Mouse (Mus musculus) brain, adult 2 months (tissue): Measurements from ENCODE around the gene Bbs1.
A peak's percentile ranks its signal among the peaks of the same experiment; 100 is the strongest.
"Not testable (repeated sequence)": the region's sequence is repeated elsewhere in the genome, so short reads cannot be mapped to it uniquely, and the experiment has no call there.

Experiments
- DNase-seq: peaks from one replicate; pipeline ENCODE4 v3.0.0; 2011; ENCODE audit warnings: low read depth, low spot score

Gene Bbs1

GRCm38 (mm10) chr19:4889791-4890190 lies 16.6 kb downstream of the Bbs1 start:
- DNase-seq, result no peak

GRCm38 (mm10) chr19:4883961-4884360 lies 22.5 kb downstream of the Bbs1 start:
- DNase-seq, result no peak

GRCm38 (mm10) chr19:4879324-4879703 lies 27.1 kb downstream of the Bbs1 start:
- no peak for DNase-seq

GRCm38 (mm10) chr19:4878405-4879323 lies 27.8 kb downstream of the Bbs1 start, which contains the start of gene Zdhhc24:
Gene Zdhhc24, plus strand, starts transcription at chr19:4878668.
- DNase-seq, result peak; percentile 99

- DNase-seq, result no peak
Observed at GRCm38 (mm10) chr19:4877785-4878184, 28.6 kb downstream of the Bbs1 start, which contains the start of gene Actn3. Gene Actn3, minus strand, starts transcription at chr19:4877909.

GRCm38 (mm10) chr19:4876755-4877154 lies 29.7 kb downstream of the Bbs1 start:
- DNase-seq, result no peak

GRCm38 (mm10) chr19:4876241-4876640 lies 30.2 kb downstream of the Bbs1 start:
- DNase-seq, result no peak

GRCm38 (mm10) chr19:4874613-4875012 lies 31.8 kb downstream of the Bbs1 start:
- DNase-seq, result not testable (repeated sequence)

- no peak for DNase-seq
Observed at GRCm38 (mm10) chr19:4865147-4865546, 41.3 kb downstream of the Bbs1 start.

GRCm38 (mm10) chr19:4863048-4863447 lies 43.4 kb downstream of the Bbs1 start:
- no peak for DNase-seq

- DNase-seq, result peak; percentile 65
Observed at GRCm38 (mm10) chr19:4859081-4859480, 47.3 kb downstream of the Bbs1 start.

- no peak for DNase-seq
Observed at GRCm38 (mm10) chr19:4855951-4856350, 50.5 kb downstream of the Bbs1 start.

GRCm38 (mm10) chr19:4855470-4855820 lies 51.0 kb downstream of the Bbs1 start:
- no peak for DNase-seq

- DNase-seq, result peak; percentile 98
Observed at GRCm38 (mm10) chr19:4854552-4855469, 51.6 kb downstream of the Bbs1 start, which contains the start of gene Ctsf. Gene Ctsf, plus strand, starts transcription at chr19:4855130.

- DNase-seq, result no peak
Observed at GRCm38 (mm10) chr19:4850281-4850680, 56.1 kb downstream of the Bbs1 start.

GRCm38 (mm10) chr19:4849800-4850199 lies 56.6 kb downstream of the Bbs1 start:
- no peak for DNase-seq

GRCm38 (mm10) chr19:4847490-4847889 lies 58.9 kb downstream of the Bbs1 start:
- peak; percentile 69 for DNase-seq

- DNase-seq, result no peak
Observed at GRCm38 (mm10) chr19:4845846-4846245, 60.6 kb downstream of the Bbs1 start.

GRCm38 (mm10) chr19:4842611-4843010 lies 63.8 kb downstream of the Bbs1 start:
- DNase-seq, result no peak

GRCm38 (mm10) chr19:4840848-4841247 lies 65.6 kb downstream of the Bbs1 start:
- DNase-seq, result no peak

GRCm38 (mm10) chr19:4839149-4839548 lies 67.3 kb downstream of the Bbs1 start, which contains the start of the genes Ccs and Ccdc87:
Gene Ccs, minus strand, starts transcription at chr19:4839332.
Gene Ccdc87, plus strand, starts transcription at chr19:4839366.
- DNase-seq, result peak; percentile 98

- DNase-seq, result no peak
Observed at GRCm38 (mm10) chr19:4838526-4839140, 67.8 kb downstream of the Bbs1 start.
